Mouse (Mus musculus) olfactory bulb, adult 2 months (tissue): Measurements from ENCODE around the gene D030056L22Rik.

Source experiments
- CTCF ChIP-seq: fragments of 200-500 bp; IDR thresholded peaks from 2 replicates; pipeline ENCODE4 v1.5.1; 2012; ENCODE audit warnings: low read depth, mild to moderate bottlenecking, low read length, moderate library complexity; ENCODE audit not compliant: insufficient read depth
- POLR2A ChIP-seq: fragments of 200-500 bp; IDR thresholded peaks from 2 replicates; pipeline ENCODE4 v1.6.1; 2012; ENCODE audit warnings: mild to moderate bottlenecking, low read depth, low read length, moderate library complexity; ENCODE audit not compliant: insufficient read depth

- TF ChIP-seq POLR2A (no peak), CTCF (no peak)
These were observed 22.9 kb downstream of the D030056L22Rik start for GRCm38 (mm10) chr19:18735901-18736300.
